Mouse (Mus musculus): ENCODE data around the gene Gm13694. TPM values are rescaled to one million over a fixed set of nuclear protein-coding genes. Genes with fewer than 3 reads are reported as not detected.

The Gm13694 gene
- polyA plus RNA-seq, 2 experiments, result not detected

DNA sequence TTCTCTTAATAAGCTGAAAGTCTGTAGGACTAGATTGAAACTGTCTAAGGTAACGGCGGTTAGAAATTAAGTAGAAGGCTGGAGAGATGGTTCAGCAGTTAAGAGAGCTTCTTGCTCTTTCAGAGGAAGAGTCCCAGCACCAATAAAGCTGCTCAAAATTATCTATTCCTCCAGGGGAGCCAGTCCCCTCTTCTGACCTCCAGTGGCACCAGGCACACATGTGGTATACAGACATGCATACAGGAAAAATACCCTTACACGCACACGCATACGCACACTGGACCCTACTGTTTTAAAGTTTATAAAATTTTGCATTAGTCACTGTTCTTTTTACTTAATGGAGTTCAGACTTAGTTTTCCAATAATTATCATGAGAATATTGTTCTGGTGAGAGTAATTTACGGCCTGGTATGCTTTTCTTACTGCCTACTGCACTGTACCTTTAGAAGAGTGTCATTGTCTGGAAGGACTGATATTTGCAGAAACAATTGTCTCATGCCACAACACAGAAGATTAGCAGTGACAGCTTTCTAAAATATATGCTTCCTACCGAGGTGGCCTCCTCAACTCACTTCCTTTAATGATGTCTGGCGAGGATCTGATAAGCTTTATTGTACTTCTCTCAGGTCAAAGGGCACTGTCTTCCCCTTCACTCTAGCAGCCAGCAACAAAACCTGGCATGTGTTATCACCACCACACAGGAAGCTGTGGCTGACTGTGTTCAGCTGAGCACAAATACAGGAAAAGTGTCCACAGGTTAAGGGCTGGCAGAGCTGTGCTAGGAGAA is 41.0 kb downstream of the Gm13694 start:
- H3K9me3 ChIP-seq (ENCODE audit: control insufficient read depth, low read length), result no peaks in the 10 kb centered on the region
- no peak overlapping the region for H3K27ac ChIP-seq
- TF ChIP-seq EP300 (IDR thresholded peaks at IDR 0.05; ENCODE audit: low read depth), result no peak
- ATAC-seq (ENCODE audit: insufficient read depth), result peak; percentile 74
- H3K4me2 ChIP-seq (ENCODE audit: low read depth), result no peak overlapping the region
- peak in 2 of 3 experiments; percentile 20 to 37 for DNase-seq (ENCODE audit: low read depth in 3 of 3, low spot score in 3 of 3)
- 11% methylated on average over 8 of the region's 8 CpGs for WGBS (ENCODE audit: insufficient replicate concordance)
- peaks cover 9 to 14% of the 10 kb centered on the region in 2 experiments for H3K4me1 ChIP-seq (replicated peaks; ENCODE audit: control insufficient read depth in 2 of 2, insufficient read depth in 2 of 2, low read length in 1 of 2)
- H3K4me3 ChIP-seq (ENCODE audit: insufficient read depth in 1 of 2, low read depth in 2 of 2, low read length in 2 of 2), result no peak overlapping the region
- H3K36me3 ChIP-seq (replicated peaks; ENCODE audit: control insufficient read depth, insufficient read depth, low read depth), result no peaks in the 10 kb centered on the region
- no peak overlapping the region for H3K9ac ChIP-seq (replicated peaks)
- H3K27me3 ChIP-seq (ENCODE audit: control insufficient read depth, insufficient read depth, low read length), result no peaks in the 10 kb centered on the region

DNA sequence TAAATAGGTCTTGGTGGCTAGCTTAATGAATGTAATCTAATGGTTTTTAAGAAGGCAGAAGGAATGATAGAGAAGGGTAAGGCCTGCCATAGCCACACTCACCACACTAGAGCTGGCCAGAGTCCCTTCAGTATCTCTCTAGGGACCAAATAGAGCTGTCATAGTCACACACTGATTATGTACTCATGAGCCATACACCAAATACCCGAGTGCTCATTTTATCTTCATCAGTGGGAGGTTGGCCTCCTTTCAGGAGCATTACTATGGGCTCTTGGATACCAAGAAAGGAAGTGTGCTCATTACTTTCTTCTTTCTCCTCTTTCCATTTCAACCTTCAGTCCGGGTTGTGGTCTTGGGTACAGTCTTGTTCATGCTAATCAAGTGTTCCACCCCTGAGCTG is 43.2 kb downstream of the Gm13694 start:
- TF ChIP-seq CTCF (IDR thresholded peaks at IDR 0.05; ENCODE audit: low read depth) (no peak), EP300 (IDR thresholded peaks at IDR 0.05; ENCODE audit: low read depth) (no peak)
- no peak overlapping the region for H3K27ac ChIP-seq
- no peaks in the 10 kb centered on the region for H3K9me3 ChIP-seq (ENCODE audit: control insufficient read depth, low read length)
- no peak overlapping the region for H3K4me3 ChIP-seq (ENCODE audit: insufficient read depth in 1 of 2, low read depth in 2 of 2, low read length in 2 of 2)
- peaks cover 9 to 14% of the 10 kb centered on the region in 2 experiments for H3K4me1 ChIP-seq (replicated peaks; ENCODE audit: control insufficient read depth in 2 of 2, insufficient read depth in 2 of 2, low read length in 1 of 2)
- no peak for ATAC-seq (ENCODE audit: insufficient read depth)
- DNase-seq (ENCODE audit: low read depth in 3 of 3, low spot score in 3 of 3), result no peak
- H3K9ac ChIP-seq (replicated peaks), result no peak overlapping the region
- WGBS (ENCODE audit: insufficient replicate concordance), result 42% methylated on average over 2 of the region's 2 CpGs
- no peaks in the 10 kb centered on the region for H3K36me3 ChIP-seq (replicated peaks; ENCODE audit: control insufficient read depth, insufficient read depth, low read depth)
- no peak overlapping the region for H3K4me2 ChIP-seq (ENCODE audit: low read depth)
- no peaks in the 10 kb centered on the region for H3K27me3 ChIP-seq (ENCODE audit: control insufficient read depth, insufficient read depth, low read length)

DNA sequence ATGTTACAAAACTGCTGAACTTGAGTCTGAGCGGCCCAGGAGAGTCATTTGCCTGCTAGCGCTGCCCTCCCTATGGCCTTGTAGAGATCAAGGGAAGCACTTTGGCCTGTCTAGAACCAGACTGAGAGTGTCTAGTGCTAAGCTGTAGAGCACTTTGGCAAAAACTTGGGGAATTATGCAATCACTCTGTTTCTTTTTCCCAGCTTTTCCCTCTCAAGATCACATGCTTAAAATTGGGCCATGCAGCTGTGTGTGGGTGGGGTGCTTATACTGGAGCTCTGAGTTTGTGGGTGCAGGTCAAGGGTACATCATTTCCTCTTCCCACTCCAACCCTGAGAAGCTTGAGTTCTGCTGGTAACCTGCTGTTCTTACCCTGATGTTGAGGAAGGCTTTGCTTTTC is 44.2 kb downstream of the Gm13694 start:
- Histone ChIP-seq H3K4me2 (ENCODE audit: low read depth) (no peak overlapping the region), H3K4me1 (replicated peaks; ENCODE audit: control insufficient read depth in 2 of 2, insufficient read depth in 2 of 2, low read length in 1 of 2) (peaks cover 7 to 14% of the 10 kb centered on the region in 2 experiments), H3K27me3 (ENCODE audit: control insufficient read depth, insufficient read depth, low read length) (no peaks in the 10 kb centered on the region), H3K27ac (no peak overlapping the region), H3K9ac (replicated peaks) (no peak overlapping the region), H3K9me3 (ENCODE audit: control insufficient read depth, low read length) (no peaks in the 10 kb centered on the region), H3K36me3 (replicated peaks; ENCODE audit: control insufficient read depth, insufficient read depth, low read depth) (no peaks in the 10 kb centered on the region), H3K4me3 (ENCODE audit: insufficient read depth in 1 of 2, low read depth in 2 of 2, low read length in 2 of 2) (no peak overlapping the region)
- TF ChIP-seq CTCF (IDR thresholded peaks at IDR 0.05; ENCODE audit: low read depth) (no peak), EP300 (IDR thresholded peaks at IDR 0.05; ENCODE audit: low read depth) (no peak)
- DNase-seq (ENCODE audit: low read depth in 3 of 3, low spot score in 3 of 3) (no peak), ATAC-seq (ENCODE audit: insufficient read depth) (no peak)
- 77% methylated on average over 2 of the region's 2 CpGs for WGBS (ENCODE audit: insufficient replicate concordance)

DNA sequence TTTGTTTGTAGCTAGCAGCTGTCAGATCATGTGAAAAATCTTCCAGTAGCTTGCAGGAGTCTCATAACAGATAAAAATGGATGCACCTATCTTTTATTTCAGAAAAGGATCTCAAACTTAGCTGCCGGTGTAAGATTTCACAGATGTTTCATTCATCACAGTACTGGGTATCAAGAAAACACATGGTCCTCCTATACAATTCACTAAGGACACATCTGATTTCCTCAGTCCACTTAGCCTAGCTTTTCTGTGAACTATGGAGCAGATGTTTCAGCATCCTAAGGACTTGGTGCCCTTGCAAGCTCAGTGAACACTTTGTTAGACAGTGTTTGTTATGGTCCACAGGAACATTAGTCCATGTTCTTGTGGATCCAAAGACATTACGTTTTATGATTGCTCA is 44.6 kb downstream of the Gm13694 start:
- Histone ChIP-seq H3K4me1 (replicated peaks; ENCODE audit: control insufficient read depth in 2 of 2, insufficient read depth in 2 of 2, low read length in 1 of 2) (peaks cover 5 to 10% of the 10 kb centered on the region in 2 experiments), H3K36me3 (replicated peaks; ENCODE audit: control insufficient read depth, insufficient read depth, low read depth) (no peaks in the 10 kb centered on the region), H3K27ac (no peak overlapping the region), H3K4me2 (ENCODE audit: low read depth) (no peak overlapping the region), H3K27me3 (ENCODE audit: control insufficient read depth, insufficient read depth, low read length) (no peaks in the 10 kb centered on the region), H3K9me3 (ENCODE audit: control insufficient read depth, low read length) (no peaks in the 10 kb centered on the region), H3K4me3 (ENCODE audit: insufficient read depth in 1 of 2, low read depth in 2 of 2, low read length in 2 of 2) (no peak overlapping the region), H3K9ac (replicated peaks) (no peak overlapping the region)
- no peak for TF ChIP-seq CTCF (IDR thresholded peaks at IDR 0.05; ENCODE audit: low read depth)
- TF ChIP-seq EP300 (IDR thresholded peaks at IDR 0.05; ENCODE audit: low read depth), result no peak
- 62% methylated on average over 2 of the region's 2 CpGs for WGBS (ENCODE audit: insufficient replicate concordance)
- ATAC-seq (ENCODE audit: insufficient read depth), result no peak
- no peak for DNase-seq (ENCODE audit: low read depth in 3 of 3, low spot score in 3 of 3)

DNA sequence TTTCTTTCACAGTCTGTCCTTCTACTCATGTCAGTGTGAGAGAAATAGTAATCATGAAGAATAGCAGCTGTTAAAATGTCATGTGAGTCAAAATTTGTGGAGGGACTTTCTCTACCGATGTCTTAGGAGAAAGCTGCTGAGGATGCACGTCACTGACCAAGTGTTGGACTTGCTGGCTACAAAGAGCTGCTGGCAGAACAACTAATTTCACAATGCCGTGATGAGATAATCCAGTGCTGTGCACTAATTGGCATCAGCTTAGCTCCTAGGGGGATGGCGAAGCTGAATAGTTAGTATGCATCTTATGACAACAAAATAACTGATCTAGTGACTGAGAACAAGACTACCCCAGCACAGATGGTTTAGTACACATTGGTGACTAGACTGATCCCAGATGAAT is 46.5 kb downstream of the Gm13694 start:
- DNase-seq (ENCODE audit: low read depth in 3 of 3, low spot score in 3 of 3) (no peak), ATAC-seq (ENCODE audit: insufficient read depth) (no peak)
- Histone ChIP-seq H3K9me3 (ENCODE audit: control insufficient read depth, low read length) (no peaks in the 10 kb centered on the region), H3K9ac (replicated peaks) (no peak overlapping the region), H3K27me3 (ENCODE audit: control insufficient read depth, insufficient read depth, low read length) (no peaks in the 10 kb centered on the region), H3K4me2 (ENCODE audit: low read depth) (no peak overlapping the region), H3K4me1 (replicated peaks; ENCODE audit: control insufficient read depth in 2 of 2, insufficient read depth in 2 of 2, low read length in 1 of 2) (no peaks in the 10 kb centered on the region), H3K36me3 (replicated peaks; ENCODE audit: control insufficient read depth, insufficient read depth, low read depth) (no peaks in the 10 kb centered on the region), H3K4me3 (ENCODE audit: insufficient read depth in 1 of 2, low read depth in 2 of 2, low read length in 2 of 2) (no peak overlapping the region), H3K27ac (no peak overlapping the region)
- TF ChIP-seq CTCF (IDR thresholded peaks at IDR 0.05; ENCODE audit: low read depth), result no peak
- TF ChIP-seq EP300 (IDR thresholded peaks at IDR 0.05; ENCODE audit: low read depth), result no peak
- WGBS (ENCODE audit: insufficient replicate concordance), result 70% methylated on average over 4 of the region's 4 CpGs

Other genes starting within 250 kb of the Gm13694 start
- 0.11 TPM in 2 replicates for gene Fam171b, start 166.3 kb upstream of the Gm13694 start, polyA plus RNA-seq (2012; rRNA removed)
- gene Fam171b, start 166.3 kb upstream of the Gm13694 start, polyA plus RNA-seq (2014; fragmentation: Nextera tagmentation; extraction: Ambion mirVana), result 0.06 and 0.15 TPM in 2 replicates
- gene Zswim2, start 37.7 kb upstream of the Gm13694 start, polyA plus RNA-seq (2012; rRNA removed), result not detected in 2 replicates
- gene Zswim2, start 37.7 kb upstream of the Gm13694 start, polyA plus RNA-seq (2014; fragmentation: Nextera tagmentation; extraction: Ambion mirVana), result not detected in 2 replicates
- not detected in 2 replicates for gene Gm13698, start 23.2 kb upstream of the Gm13694 start, polyA plus RNA-seq (2012; rRNA removed)
- not detected in 2 replicates for gene Gm13698, start 23.2 kb upstream of the Gm13694 start, polyA plus RNA-seq (2014; fragmentation: Nextera tagmentation; extraction: Ambion mirVana)
- not detected in 2 replicates for gene Gm13693, start 17.4 kb upstream of the Gm13694 start, polyA plus RNA-seq (2012; rRNA removed)
- not detected in 2 replicates for gene Gm13693, start 17.4 kb upstream of the Gm13694 start, polyA plus RNA-seq (2014; fragmentation: Nextera tagmentation; extraction: Ambion mirVana)
- gene Gm13695, start 11.6 kb upstream of the Gm13694 start, polyA plus RNA-seq (2012; rRNA removed), result not detected in 2 replicates
- not detected in 2 replicates for gene Gm13695, start 11.6 kb upstream of the Gm13694 start, polyA plus RNA-seq (2014; fragmentation: Nextera tagmentation; extraction: Ambion mirVana)
- gene Gm13696, start 5.8 kb upstream of the Gm13694 start, polyA plus RNA-seq (2012; rRNA removed), result not detected in 2 replicates
- gene Gm13696, start 5.8 kb upstream of the Gm13694 start, polyA plus RNA-seq (2014; fragmentation: Nextera tagmentation; extraction: Ambion mirVana), result not detected in 2 replicates
- gene Gm13697, start 5.8 kb downstream of the Gm13694 start, polyA plus RNA-seq (2012; rRNA removed), result not detected in 2 replicates
- gene Gm13697, start 5.8 kb downstream of the Gm13694 start, polyA plus RNA-seq (2014; fragmentation: Nextera tagmentation; extraction: Ambion mirVana), result not detected in 2 replicates
- not detected in 2 replicates for gene Gm13691, start 11.6 kb downstream of the Gm13694 start, polyA plus RNA-seq (2012; rRNA removed)
- gene Gm13691, start 11.6 kb downstream of the Gm13694 start, polyA plus RNA-seq (2014; fragmentation: Nextera tagmentation; extraction: Ambion mirVana), result not detected in 2 replicates